Mouse (Mus musculus) liver, postnatal 0 days (tissue): ENCODE results near the gene Snx27. TPM values are rescaled to one million over a fixed set of nuclear protein-coding genes. Genes with fewer than 3 reads are reported as not detected.

Source experiments
- ATAC-seq: fragments of 200-750 bp; cut with Nextera tagmentation; 2 replicates; pipeline ENCODE4 v1.8.0; 2017; ENCODE audit warnings: mild to moderate bottlenecking, moderate library complexity
- DNase-seq: peaks from one replicate; pipeline ENCODE4 v3.0.0-alpha.2; 2016
- H3K27ac ChIP-seq: fragments of 300-500 bp; sonication (generic); 2 replicates; pipeline ENCODE4 v1.5.1; 2014; ENCODE audit warnings: antibody characterized with exemption, moderate library complexity, mild to moderate bottlenecking, low read depth
- H3K27me3 ChIP-seq: fragments of 300-500 bp; sonication (generic); 2 replicates; pipeline ENCODE4 v1.6.1; 2014; ENCODE audit warnings: low read length, control low read depth, mixed read lengths; ENCODE audit not compliant: insufficient read depth
- H3K36me3 ChIP-seq: fragments of 300-500 bp; sonication (generic); replicated peaks from 2 replicates; pipeline ENCODE4 v1.6.1; 2014; ENCODE audit warnings: mild to moderate bottlenecking, control low read depth, low read length, moderate library complexity, mixed read lengths; ENCODE audit not compliant: insufficient read depth
- H3K4me1 ChIP-seq: fragments of 300-500 bp; sonication (generic); 2 replicates; pipeline ENCODE4 v1.6.1; 2014; ENCODE audit warnings: antibody characterized with exemption, mild to moderate bottlenecking, control low read depth; ENCODE audit not compliant: insufficient read depth
- H3K4me2 ChIP-seq: fragments of 300-500 bp; sonication (generic); 2 replicates; pipeline ENCODE4 v1.6.1; 2014; ENCODE audit warnings: low read depth, mild to moderate bottlenecking, low read length, moderate library complexity, mixed read lengths
- H3K4me3 ChIP-seq: fragments of 300-500 bp; sonication (generic); 2 replicates; pipeline ENCODE4 v1.5.1; 2014; ENCODE audit warnings: low read depth, low read length
- H3K9ac ChIP-seq: fragments of 300-500 bp; sonication (generic); replicated peaks from 2 replicates; pipeline ENCODE4 v1.6.1; 2014; ENCODE audit warnings: mild to moderate bottlenecking, moderate library complexity
- H3K9me3 ChIP-seq: fragments of 300-500 bp; sonication (generic); 2 replicates; pipeline ENCODE4 v1.6.1; 2016; ENCODE audit warnings: mild to moderate bottlenecking, control low read depth, low read length, mixed read lengths
- CTCF ChIP-seq: sonication (generic); IDR thresholded peaks from 2 replicates; pipeline ENCODE4 v1.5.1; 2016; ENCODE audit warnings: antibody characterized with exemption, low read depth
- EP300 ChIP-seq: IDR thresholded peaks from 2 replicates; pipeline ENCODE4 v1.6.1; 2016; ENCODE audit warnings: antibody characterized with exemption, low read depth, mild to moderate bottlenecking
- WGBS: fragments of 180-500 bp; shearing (Covaris S2); extraction: QIAGEN DNeasy Blood & Tissue Kit; methylation state at CpG from one replicate; pipeline ENCODE4 v1.1.7; 2014; ENCODE audit not compliant: insufficient replicate concordance; 5-methylcytosine and 5-hydroxymethylcytosine counted together
- polyA plus RNA-seq: library from polyadenylated mRNA; unstranded; fragments of >200 nt; fragmentation: Nextera tagmentation; extraction: Ambion mirVana; gene quantifications from 2 replicates; pipeline ENCODE4 v1.2.1, GENCODE M21; 2015

Gene Snx27
- polyA plus RNA-seq, 1 experiment from 2014 or later = 9.9 TPM

DNA sequence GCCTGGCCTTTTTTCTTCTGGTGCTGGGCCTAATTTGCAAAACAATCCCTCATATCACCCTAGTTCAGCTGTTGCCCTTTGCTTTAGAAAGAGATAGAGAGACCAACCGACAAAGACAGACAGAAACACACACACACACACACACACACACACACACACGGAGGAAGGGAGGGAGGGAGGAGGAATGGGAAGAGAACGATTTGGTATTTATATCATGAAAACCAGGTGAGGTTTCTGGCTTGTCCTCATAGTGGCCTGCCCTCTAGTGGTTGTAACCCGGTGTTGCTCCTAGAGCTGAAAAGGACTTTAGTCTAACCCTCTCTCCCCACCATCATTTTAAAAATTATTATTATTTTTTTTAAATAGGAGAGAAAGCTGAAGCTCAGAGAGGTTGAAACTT lies 19.4 kb upstream of the Snx27 start:
- H3K27me3 ChIP-seq = no peaks in the 10 kb centered on the region
- H3K27ac ChIP-seq = no peak overlapping the region
- H3K9ac ChIP-seq = no peak overlapping the region
- no peaks in the 10 kb centered on the region for H3K9me3 ChIP-seq
- TF ChIP-seq CTCF (peak; percentile 81), EP300 (no peak)
- H3K4me3 ChIP-seq = no peak overlapping the region
- H3K36me3 ChIP-seq = no peaks in the 10 kb centered on the region
- peak; percentile 65 for DNase-seq
- ATAC-seq = peak; percentile 10; the same call in 1 of the 2 replicates
- no peak overlapping the region for H3K4me2 ChIP-seq
- 0% methylated on average over 4 of the region's 4 CpGs for WGBS
- H3K4me1 ChIP-seq = no peaks in the 10 kb centered on the region

DNA sequence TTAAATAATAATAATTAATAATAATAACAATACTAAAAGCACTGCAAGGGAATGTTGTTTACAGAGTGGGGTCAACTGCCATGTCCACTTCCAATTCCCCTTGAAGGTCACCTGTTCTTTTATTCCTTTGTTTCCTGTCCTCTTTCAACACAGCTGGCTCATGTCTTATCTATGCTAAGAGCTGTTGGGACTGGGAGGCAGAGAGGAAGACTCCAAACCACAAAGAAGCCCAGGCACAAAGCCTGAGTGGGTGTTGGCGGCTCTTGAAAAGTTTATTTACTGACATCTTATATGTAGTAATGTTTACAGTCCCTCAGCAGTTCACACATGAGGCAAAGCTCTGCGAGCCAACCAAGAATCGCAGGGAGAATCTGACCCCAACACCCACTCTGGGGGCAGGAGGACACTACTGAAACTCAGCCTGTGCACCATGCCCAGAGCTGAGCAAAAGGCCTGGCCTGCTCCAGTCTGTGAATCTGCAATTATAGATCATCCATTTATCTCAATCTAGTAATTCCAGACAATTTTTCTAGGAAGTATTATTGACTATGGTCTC lies 14.8 kb upstream of the Snx27 start:
- ATAC-seq = peak; percentile 98
- 18% methylated on average over 3 of the region's 3 CpGs for WGBS

DNA sequence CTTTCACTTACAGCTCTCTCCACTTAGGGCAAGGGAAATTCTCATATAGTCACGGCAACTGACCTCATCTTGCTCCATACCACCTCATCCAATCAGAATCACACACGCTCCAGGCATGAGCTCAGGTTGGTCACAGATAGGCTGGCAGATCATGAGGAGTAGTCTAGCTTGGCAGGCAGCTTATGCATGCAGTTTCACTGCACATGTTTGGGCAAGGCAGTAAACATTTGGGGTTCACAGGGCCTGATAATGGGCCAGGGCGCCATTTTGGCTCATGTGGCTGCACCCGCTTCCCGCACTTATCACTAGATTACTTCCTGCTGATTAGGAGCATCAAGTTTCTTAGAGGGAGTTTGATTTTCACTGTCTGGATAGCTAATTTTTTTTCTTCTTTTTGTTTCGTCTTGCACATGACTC lies 13.4 kb upstream of the Snx27 start:
- Histone ChIP-seq H3K9me3 (no peaks in the 10 kb centered on the region), H3K4me1 (no peaks in the 10 kb centered on the region), H3K4me2 (no peak overlapping the region), H3K4me3 (no peak overlapping the region), H3K36me3 (no peaks in the 10 kb centered on the region), H3K9ac (no peak overlapping the region), H3K27me3 (no peaks in the 10 kb centered on the region), H3K27ac (no peak overlapping the region)
- TF ChIP-seq EP300 (no peak), CTCF (no peak)
- no peak for ATAC-seq
- DNase-seq = no peak
- WGBS = 69% methylated on average over 6 of the region's 6 CpGs

More for the DNA sequence above, 14.8 kb upstream of the Snx27 start:
- H3K36me3 ChIP-seq = no peaks in the 10 kb centered on the region
- no peak overlapping the region for H3K9ac ChIP-seq
- H3K9me3 ChIP-seq = no peaks in the 10 kb centered on the region
- H3K4me2 ChIP-seq = no peak overlapping the region
- TF ChIP-seq EP300 = no peak
- H3K27me3 ChIP-seq = no peaks in the 10 kb centered on the region
- no peaks in the 10 kb centered on the region for H3K4me1 ChIP-seq
- no peak overlapping the region for H3K4me3 ChIP-seq
- H3K27ac ChIP-seq = peak overlapping the region; percentile 50
- DNase-seq = peak; percentile 39

DNA sequence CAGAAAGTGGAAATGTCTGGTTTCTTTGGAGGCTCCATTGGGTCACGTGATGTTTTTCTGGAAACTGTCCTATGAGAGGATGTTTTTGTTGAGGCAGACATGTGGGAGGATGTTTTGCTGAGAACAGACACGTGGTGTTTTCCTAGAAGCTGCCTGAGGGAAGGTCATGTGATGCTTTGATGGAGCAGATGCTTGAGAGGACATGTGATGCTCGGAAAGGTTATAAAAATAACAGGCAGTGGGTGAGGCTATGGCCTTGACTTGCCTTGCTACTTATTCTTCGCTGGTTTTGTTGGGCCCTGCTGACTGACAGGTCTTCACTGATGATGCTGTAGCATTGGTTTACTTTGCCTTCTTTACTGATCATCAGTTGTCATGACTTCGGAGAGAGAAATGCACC lies 8.6 kb upstream of the Snx27 start:
- ATAC-seq (no peak), DNase-seq (no peak)
- no peak overlapping the region for H3K4me3 ChIP-seq
- no peak overlapping the region for H3K27ac ChIP-seq
- H3K4me1 ChIP-seq = peaks cover 5% of the 10 kb centered on the region; the same call in 1 of the 2 replicates
- no peak overlapping the region for H3K9ac ChIP-seq
- WGBS = 78% methylated on average over 5 of the region's 5 CpGs
- no peak overlapping the region for H3K4me2 ChIP-seq
- H3K27me3 ChIP-seq = no peaks in the 10 kb centered on the region
- no peaks in the 10 kb centered on the region for H3K9me3 ChIP-seq
- H3K36me3 ChIP-seq = no peaks in the 10 kb centered on the region
- TF ChIP-seq EP300 (no peak), CTCF (no peak)

DNA sequence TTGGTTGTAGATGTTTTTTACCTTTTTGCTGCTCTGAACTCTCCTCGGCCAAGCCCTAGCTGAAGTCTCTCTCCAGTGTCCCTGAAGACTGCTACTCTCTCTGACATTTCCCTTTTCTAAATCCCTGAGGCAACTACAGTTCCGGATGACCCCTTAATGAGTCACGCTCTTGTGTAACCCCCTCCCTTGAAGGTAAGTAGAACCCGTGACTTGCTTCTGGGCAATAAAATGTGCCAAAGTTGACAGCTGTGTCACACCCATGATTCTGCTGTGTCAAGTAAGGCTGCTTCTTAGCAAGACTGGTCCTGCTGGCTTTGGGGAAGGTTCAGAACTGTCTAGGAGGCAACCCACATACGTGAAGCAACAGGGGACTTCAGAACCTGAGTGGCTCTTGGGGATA lies 5.4 kb upstream of the Snx27 start:
- DNase-seq (peak; percentile 27), ATAC-seq (peak; percentile 61)

DNA sequence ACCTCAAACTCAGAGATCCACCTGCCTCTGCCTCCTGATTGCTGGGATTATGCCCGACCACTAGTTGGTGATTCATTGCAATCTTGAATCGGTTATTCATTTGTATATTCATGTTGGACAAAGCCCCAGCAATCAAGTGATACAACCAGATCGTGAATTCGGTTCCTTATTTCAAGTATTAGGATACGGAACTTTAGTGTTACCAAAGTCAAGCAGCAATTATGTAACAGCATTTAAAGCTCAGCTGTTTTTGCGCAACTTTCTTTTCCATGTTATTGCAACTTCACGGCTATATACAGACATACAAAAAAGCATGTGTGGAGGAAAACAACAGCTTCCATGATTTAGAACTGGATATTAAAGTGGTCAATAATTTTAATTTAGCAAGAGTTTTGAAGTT lies 428 bp upstream of the Snx27 start:
- H3K36me3 ChIP-seq = no peaks in the 10 kb centered on the region
- no peak for DNase-seq
- H3K9me3 ChIP-seq = no peaks in the 10 kb centered on the region
- peak; percentile 4; the same call in 1 of the 2 replicates for ATAC-seq
- peak overlapping the region; percentile 93 for H3K4me3 ChIP-seq
- 48% methylated on average over 7 of the region's 7 CpGs for WGBS
- peaks cover 15% of the 10 kb centered on the region for H3K4me1 ChIP-seq
- peak overlapping the region; percentile 88 for H3K27ac ChIP-seq
- peak overlapping the region; percentile 89 for H3K4me2 ChIP-seq
- TF ChIP-seq CTCF = no peak
- no peak for TF ChIP-seq EP300
- H3K9ac ChIP-seq = no peak overlapping the region
- no peaks in the 10 kb centered on the region for H3K27me3 ChIP-seq

More for the DNA sequence above, 5.4 kb upstream of the Snx27 start:
- H3K4me3 ChIP-seq = no peak overlapping the region
- H3K4me1 ChIP-seq = peaks cover 5% of the 10 kb centered on the region; the same call in 1 of the 2 replicates
- WGBS = 53% methylated on average over 5 of the region's 5 CpGs
- no peaks in the 10 kb centered on the region for H3K27me3 ChIP-seq
- no peak overlapping the region for H3K9ac ChIP-seq
- H3K9me3 ChIP-seq = no peaks in the 10 kb centered on the region
- 0 out of 2 replicates have a peak overlapping the region, but pooled peaks have one; percentile 26 for H3K27ac ChIP-seq
- no peaks in the 10 kb centered on the region for H3K36me3 ChIP-seq
- H3K4me2 ChIP-seq = peak overlapping the region; percentile 24
- TF ChIP-seq CTCF (no peak), EP300 (no peak)
